Mouse (Mus musculus) kidney, postnatal 0 days (tissue): Measurements from ENCODE around the gene Qsox2. TPM values are rescaled to one million over a fixed set of nuclear protein-coding genes. Genes with fewer than 3 reads are reported as not detected.
A peak's percentile ranks its signal among the peaks of the same experiment; 100 is the strongest.

Experiments
- ATAC-seq: fragments of 200-750 bp; cut with Nextera tagmentation; replicated peaks from 2 replicates; pipeline ENCODE4 v1.8.0; 2017; ENCODE audit warnings: low read depth, moderate number of reproducible peaks, moderate TSS enrichment, moderate library complexity; ENCODE audit not compliant: low FRiP score
- DNase-seq: peaks from one replicate; pipeline ENCODE4 v3.0.0-alpha.2; 2016; ENCODE audit warnings: low spot score
- H3K27ac ChIP-seq: fragments of 300-500 bp; sonication (generic); 2 replicates; pipeline ENCODE4 v1.5.1; 2014; ENCODE audit warnings: mild to moderate bottlenecking
- H3K27me3 ChIP-seq: fragments of 300-500 bp; sonication (generic); 2 replicates; pipeline ENCODE4 v1.6.1; 2014; ENCODE audit warnings: low read length, mixed read lengths; ENCODE audit not compliant: insufficient read depth
- H3K36me3 ChIP-seq: fragments of 300-500 bp; sonication (generic); 2 replicates; pipeline ENCODE4 v1.6.1; 2014; ENCODE audit warnings: low read length, mixed read lengths; ENCODE audit not compliant: insufficient read depth
- H3K4me1 ChIP-seq: fragments of 300-500 bp; sonication (generic); replicated peaks from 2 replicates; pipeline ENCODE4 v1.6.1; 2014; ENCODE audit warnings: antibody characterized with exemption, low read length, mixed read lengths; ENCODE audit not compliant: insufficient read depth
- H3K4me2 ChIP-seq: fragments of 300-500 bp; sonication (generic); 2 replicates; pipeline ENCODE4 v1.6.1; 2014; ENCODE audit warnings: mild to moderate bottlenecking, low read length, moderate library complexity, mixed read lengths
- H3K4me3 ChIP-seq: fragments of 300-500 bp; sonication (generic); replicated peaks from 2 replicates; pipeline ENCODE4 v1.5.1; 2014; ENCODE audit warnings: low read depth, low read length
- H3K9ac ChIP-seq: fragments of 300-500 bp; sonication (generic); 2 replicates; pipeline ENCODE4 v1.6.1; 2014; ENCODE audit warnings: low read depth, low read length
- H3K9me3 ChIP-seq: fragments of 300-500 bp; sonication (generic); replicated peaks from 2 replicates; pipeline ENCODE4 v1.6.1; 2016; ENCODE audit warnings: low read length, inconsistent platforms, mixed read lengths
- CTCF ChIP-seq: IDR thresholded peaks from 2 replicates; pipeline ENCODE4 v1.5.1; 2016; ENCODE audit warnings: antibody characterized with exemption, low read depth, mild to moderate bottlenecking, moderate library complexity
- WGBS: fragments of 180-500 bp; shearing (Covaris S2); extraction: QIAGEN DNeasy Blood & Tissue Kit; methylation state at CpG from one replicate; pipeline ENCODE4 v1.1.7; 2014; 5-methylcytosine and 5-hydroxymethylcytosine counted together
- polyA plus RNA-seq: library from polyadenylated mRNA; unstranded; fragments of >200 nt; fragmentation: Nextera tagmentation; extraction: Ambion mirVana; gene quantifications from 2 replicates; pipeline ENCODE4 v1.2.1, GENCODE M21; 2015

Qsox2 gene
- polyA plus RNA-seq, 1 experiment from 2014 or later = 11.3 TPM

DNA sequence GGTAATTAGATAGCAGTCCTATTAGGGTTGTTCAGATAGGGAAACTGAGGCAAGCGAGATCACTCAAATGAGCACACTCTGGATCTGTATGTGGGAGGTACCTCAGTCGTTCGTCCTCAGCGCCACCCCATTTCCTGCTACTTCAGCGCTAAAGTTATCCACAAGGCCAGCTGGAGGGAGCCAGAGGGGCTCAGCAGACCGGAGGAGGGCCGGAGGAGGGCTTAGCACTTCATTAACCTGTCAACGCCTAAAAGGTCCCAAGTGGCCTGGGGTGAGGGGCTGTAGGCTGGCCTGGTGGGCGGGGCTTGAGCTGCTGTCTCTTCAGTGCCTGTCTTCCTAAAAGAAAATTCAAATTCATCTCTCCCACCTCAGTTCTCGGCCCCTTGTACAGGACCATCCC is 38.8 kb downstream of the Qsox2 start:
- no peaks in the 10 kb centered on the region for H3K36me3 ChIP-seq
- no peaks in the 10 kb centered on the region for H3K9me3 ChIP-seq
- ATAC-seq (no peak), DNase-seq (peak; percentile 78)
- peak overlapping the region; percentile 25; the same call in 1 of the 2 replicates for H3K4me2 ChIP-seq
- no peak overlapping the region for H3K27ac ChIP-seq
- no peak for TF ChIP-seq CTCF
- peaks cover 3% of the 10 kb centered on the region for H3K4me1 ChIP-seq
- H3K9ac ChIP-seq = no peak overlapping the region
- peaks cover 66% of the 10 kb centered on the region for H3K27me3 ChIP-seq
- no peak overlapping the region for H3K4me3 ChIP-seq
- 2% methylated on average over 10 of the region's 10 CpGs for WGBS

DNA sequence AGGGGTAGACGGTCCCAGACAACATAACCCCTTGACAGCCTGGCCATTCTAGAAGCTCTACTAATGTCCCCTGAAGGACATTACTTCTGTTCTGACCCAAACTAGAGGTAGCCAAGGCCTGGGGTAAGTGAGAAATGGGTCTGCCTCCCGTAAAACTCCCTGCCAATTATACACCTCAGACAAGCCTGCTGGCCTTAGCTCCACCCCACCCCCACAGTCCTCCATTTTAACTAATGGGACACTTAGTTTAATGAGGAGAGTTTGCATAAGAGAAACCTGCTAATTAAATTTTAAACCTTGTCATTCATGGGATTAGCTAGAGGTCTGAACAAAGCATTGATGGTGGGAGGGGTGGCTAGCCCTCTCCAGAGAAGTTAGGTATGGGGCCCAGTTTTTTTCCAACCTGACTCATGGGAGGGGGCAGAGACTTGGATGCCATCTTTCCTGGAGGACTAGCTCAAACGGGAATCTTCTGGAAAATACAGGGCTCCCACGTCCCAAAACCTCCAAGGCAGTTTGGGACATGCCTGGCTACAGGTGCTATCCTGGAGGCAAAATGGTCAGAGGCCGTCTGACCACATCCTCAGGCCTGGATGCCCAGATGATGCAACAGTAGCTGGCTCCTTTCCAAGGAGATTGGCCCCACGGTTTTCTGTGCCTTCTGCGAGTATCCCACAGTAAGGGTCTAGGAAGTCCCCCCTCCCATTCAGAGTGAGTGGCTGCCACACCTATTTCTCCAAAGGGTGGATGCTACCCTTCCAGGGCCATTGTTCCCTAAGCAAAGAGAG is 42.6 kb downstream of the Qsox2 start:
- no peak overlapping the region for H3K27ac ChIP-seq
- H3K4me2 ChIP-seq = no peak overlapping the region
- WGBS = 52% methylated on average over 7 of the region's 7 CpGs
- DNase-seq (no peak), ATAC-seq (no peak)
- no peaks in the 10 kb centered on the region for H3K36me3 ChIP-seq
- peaks cover 3% of the 10 kb centered on the region; the same call in 1 of the 2 replicates for H3K4me1 ChIP-seq
- H3K4me3 ChIP-seq = no peak overlapping the region
- peaks cover 42% of the 10 kb centered on the region for H3K27me3 ChIP-seq
- H3K9me3 ChIP-seq = no peaks in the 10 kb centered on the region
- H3K9ac ChIP-seq = no peak overlapping the region
- TF ChIP-seq CTCF = no peak

DNA sequence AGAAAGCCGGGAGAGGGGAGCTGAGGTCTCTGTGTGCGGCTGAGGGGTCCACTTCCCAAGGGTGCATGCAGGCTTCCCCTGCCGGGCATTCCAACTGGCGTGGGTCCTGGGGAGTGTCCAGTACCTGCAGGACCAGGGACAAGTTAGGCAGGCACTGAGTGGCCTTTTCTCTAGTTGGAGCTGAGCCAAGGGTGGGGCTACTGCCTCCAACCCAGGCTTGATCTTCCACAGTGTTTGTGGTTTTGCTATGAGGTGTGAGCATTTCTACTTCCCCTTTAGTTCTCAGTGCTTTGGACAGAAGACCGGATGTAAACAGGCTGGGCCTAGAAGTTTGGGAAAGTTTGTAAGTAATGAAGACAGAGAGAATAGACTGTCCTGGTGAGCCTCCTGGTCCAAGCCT is 48.8 kb downstream of the Qsox2 start:
- no peak for DNase-seq
- no peak for TF ChIP-seq CTCF
- Histone ChIP-seq H3K4me2 (no peak overlapping the region), H3K27me3 (peaks cover 6% of the 10 kb centered on the region; the same call in 1 of the 2 replicates), H3K27ac (no peak overlapping the region), H3K4me1 (no peaks in the 10 kb centered on the region), H3K36me3 (no peaks in the 10 kb centered on the region), H3K9me3 (no peaks in the 10 kb centered on the region), H3K9ac (no peak overlapping the region), H3K4me3 (no peak overlapping the region)
- 77% methylated on average over 5 of the region's 5 CpGs for WGBS
- no peak for ATAC-seq

DNA sequence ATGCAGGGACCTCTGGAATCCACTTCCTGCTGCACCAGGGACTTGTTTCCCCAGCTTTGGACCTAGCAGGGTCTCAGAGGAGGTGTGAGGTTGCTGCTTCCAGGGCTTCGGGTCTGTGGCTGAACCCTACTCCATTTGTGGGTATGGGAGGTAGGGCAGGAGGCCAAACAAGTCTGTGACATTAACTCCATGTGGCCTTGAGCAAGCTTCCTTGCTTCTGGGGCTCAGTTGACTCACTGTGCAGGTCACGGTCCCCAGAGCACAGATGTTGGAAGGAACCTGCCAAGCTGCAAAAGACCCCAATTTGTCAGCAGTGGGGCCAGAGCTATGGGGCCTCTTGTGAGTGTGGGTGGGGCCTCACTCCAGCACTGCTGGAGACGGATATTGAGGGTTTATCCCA is 53.0 kb downstream of the Qsox2 start:
- Histone ChIP-seq H3K36me3 (no peaks in the 10 kb centered on the region), H3K27me3 (no peaks in the 10 kb centered on the region), H3K4me1 (no peaks in the 10 kb centered on the region), H3K27ac (no peak overlapping the region), H3K4me3 (no peak overlapping the region), H3K4me2 (no peak overlapping the region), H3K9ac (no peak overlapping the region), H3K9me3 (no peaks in the 10 kb centered on the region)
- DNase-seq = no peak
- no peak for TF ChIP-seq CTCF
- WGBS = 49% methylated on average over 3 of the region's 3 CpGs
- no peak for ATAC-seq

DNA sequence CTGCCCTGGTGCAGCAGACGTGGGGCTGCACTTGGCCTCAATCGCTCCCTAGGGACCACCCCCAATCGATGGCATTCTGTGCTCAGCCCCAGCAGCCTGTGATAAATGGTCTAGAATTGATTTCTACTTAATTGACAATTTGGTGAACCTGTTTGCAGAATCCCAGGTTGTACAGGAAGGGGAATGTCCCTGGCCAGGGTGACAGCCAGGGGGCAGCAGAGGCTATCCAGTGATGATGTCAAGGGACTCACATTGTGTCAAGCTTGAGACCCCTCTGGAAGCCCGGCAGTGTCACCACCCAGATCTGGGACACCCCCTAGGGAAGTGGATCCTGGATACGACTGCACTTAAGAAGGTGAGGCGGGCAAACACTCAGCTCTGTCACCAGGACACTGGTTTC is 54.7 kb downstream of the Qsox2 start:
- Histone ChIP-seq H3K9me3 (no peaks in the 10 kb centered on the region), H3K4me3 (no peak overlapping the region), H3K27ac (no peak overlapping the region), H3K9ac (no peak overlapping the region), H3K27me3 (no peaks in the 10 kb centered on the region), H3K4me1 (no peaks in the 10 kb centered on the region), H3K4me2 (no peak overlapping the region), H3K36me3 (no peaks in the 10 kb centered on the region)
- WGBS = 20% methylated on average over 6 of the region's 6 CpGs
- peak; percentile 86 for TF ChIP-seq CTCF
- ATAC-seq (no peak), DNase-seq (peak; percentile 50)

DNA sequence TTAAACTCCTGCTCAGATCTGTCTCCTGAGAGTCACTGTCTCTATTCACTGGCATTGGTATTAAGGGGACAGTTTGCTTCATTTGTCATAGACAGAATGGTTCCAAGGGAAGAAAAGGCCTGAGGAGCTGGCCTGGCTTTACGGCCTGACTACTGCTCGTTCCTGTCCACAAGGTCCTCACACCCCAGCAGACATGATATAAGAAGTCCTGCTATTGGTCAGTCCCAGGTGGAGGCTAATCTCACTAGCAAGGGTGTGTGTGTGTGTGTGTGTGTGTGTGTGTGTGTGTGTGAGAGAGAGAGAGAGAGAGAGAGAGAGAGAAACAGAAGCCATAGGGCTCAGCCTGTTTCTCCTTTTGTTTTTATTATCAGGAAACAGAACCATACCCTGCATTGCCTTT is 60.1 kb downstream of the Qsox2 start:
- no peaks in the 10 kb centered on the region for H3K36me3 ChIP-seq
- H3K27ac ChIP-seq = no peak overlapping the region
- H3K9me3 ChIP-seq = no peaks in the 10 kb centered on the region
- H3K4me3 ChIP-seq = no peak overlapping the region
- no peak overlapping the region for H3K9ac ChIP-seq
- no peak for ATAC-seq
- no peak overlapping the region for H3K4me2 ChIP-seq
- no peaks in the 10 kb centered on the region for H3K4me1 ChIP-seq
- WGBS = 40% methylated on average over 2 of the region's 2 CpGs
- DNase-seq = no peak
- H3K27me3 ChIP-seq = no peaks in the 10 kb centered on the region
- no peak for TF ChIP-seq CTCF
